Mouse (Mus musculus) kidney, embryonic 15.5 days (tissue): ENCODE measurements at regions not wholly inside any gene's neighbourhood (a gene's known extent, or its start where the extent isn't known, plus 50 kb on each side); places are given as distances from the start of the nearest gene placed in this dataset.

ENCODE experiments used
- ATAC-seq: fragments of 200-750 bp; cut with Nextera tagmentation; replicated peaks from 2 replicates; pipeline ENCODE4 v1.8.0; 2017; ENCODE audit warnings: moderate TSS enrichment; ENCODE audit not compliant: low FRiP score
- H3K27ac ChIP-seq: fragments of 300-500 bp; sonication (generic); 2 replicates; pipeline ENCODE4 v1.5.1; 2015; ENCODE audit warnings: mild to moderate bottlenecking, inconsistent platforms
- H3K27me3 ChIP-seq: fragments of 300-500 bp; sonication (generic); 2 replicates; pipeline ENCODE4 v1.6.1; 2015; ENCODE audit warnings: inconsistent platforms
- H3K36me3 ChIP-seq: fragments of 300-500 bp; sonication (generic); 2 replicates; pipeline ENCODE4 v1.6.1; 2015; ENCODE audit warnings: inconsistent platforms
- H3K4me1 ChIP-seq: fragments of 300-500 bp; sonication (generic); 2 replicates; pipeline ENCODE4 v1.6.1; 2015; ENCODE audit warnings: inconsistent platforms
- H3K4me2 ChIP-seq: fragments of 300-500 bp; sonication (generic); 2 replicates; pipeline ENCODE4 v1.6.1; 2015; ENCODE audit warnings: moderate library complexity, mild to moderate bottlenecking, inconsistent platforms
- H3K4me3 ChIP-seq: fragments of 300-500 bp; sonication (generic); replicated peaks from 2 replicates; pipeline ENCODE4 v1.5.1; 2015; ENCODE audit warnings: mild to moderate bottlenecking, inconsistent platforms
- H3K9ac ChIP-seq: fragments of 300-500 bp; sonication (generic); 2 replicates; pipeline ENCODE4 v1.6.1; 2015; ENCODE audit warnings: mild to moderate bottlenecking, inconsistent platforms
- H3K9me3 ChIP-seq: fragments of 300-500 bp; sonication (generic); replicated peaks from 2 replicates; pipeline ENCODE4 v1.6.1; 2016; ENCODE audit warnings: inconsistent platforms
- WGBS: fragments of 180-500 bp; shearing (Covaris S2); methylation state at CpG from one replicate; pipeline ENCODE4 v1.1.7; 2015; ENCODE audit warnings: mixed read lengths; 5-methylcytosine and 5-hydroxymethylcytosine counted together

- Histone ChIP-seq H3K9me3 (no peaks in the 10 kb centered on the region), H3K4me2 (no peak overlapping the region), H3K27ac (no peak overlapping the region), H3K9ac (no peak overlapping the region), H3K4me1 (peaks cover 20% of the 10 kb centered on the region), H3K27me3 (0 out of 2 replicates have a peak, but pooled peaks cover 2% of the 10 kb centered on the region), H3K36me3 (no peaks in the 10 kb centered on the region), H3K4me3 (no peak overlapping the region)
- no peak for ATAC-seq
- 81% methylated on average over 7 of the region's 7 CpGs for WGBS
These were observed 194.7 kb upstream of the Mvb12b start for GRCm38 (mm10) chr2:34082486-34082885.

- H3K9ac ChIP-seq, result no peak overlapping the region
- 54% methylated on average over 3 of the region's 3 CpGs for WGBS
- H3K4me3 ChIP-seq, result no peak overlapping the region
- H3K27ac ChIP-seq, result no peak overlapping the region
- H3K9me3 ChIP-seq, result no peaks in the 10 kb centered on the region
- peaks cover 20% of the 10 kb centered on the region for H3K4me1 ChIP-seq
- ATAC-seq, result no peak
- H3K36me3 ChIP-seq, result no peaks in the 10 kb centered on the region
- 0 out of 2 replicates have a peak, but pooled peaks cover 3% of the 10 kb centered on the region for H3K27me3 ChIP-seq
- no peak overlapping the region for H3K4me2 ChIP-seq
These were observed 192.4 kb upstream of the Mvb12b start for GRCm38 (mm10) chr2:34080176-34080575.

- ATAC-seq, result peak; percentile 69; the same call in 1 of the 2 replicates
These were observed 191.5 kb upstream of the Mvb12b start for GRCm38 (mm10) chr2:34079282-34079681.

GRCm38 (mm10) chr2:34078875-34079262 is 191.1 kb upstream of the Mvb12b start:
- peaks cover 20% of the 10 kb centered on the region for H3K4me1 ChIP-seq
- H3K4me2 ChIP-seq, result no peak overlapping the region
- no peaks in the 10 kb centered on the region for H3K36me3 ChIP-seq
- no peak overlapping the region for H3K27ac ChIP-seq
- no peak overlapping the region for H3K9ac ChIP-seq
- H3K9me3 ChIP-seq, result no peaks in the 10 kb centered on the region
- H3K27me3 ChIP-seq, result 0 out of 2 replicates have a peak, but pooled peaks cover 3% of the 10 kb centered on the region
- no peak overlapping the region for H3K4me3 ChIP-seq
- ATAC-seq, result no peak
- 73% methylated on average over 4 of the region's 4 CpGs for WGBS

More at GRCm38 (mm10) chr2:34079282-34079681, 191.5 kb upstream of the Mvb12b start:
- WGBS, result 53% methylated on average over 12 of the region's 12 CpGs
- Histone ChIP-seq H3K9ac (no peak overlapping the region), H3K9me3 (no peaks in the 10 kb centered on the region), H3K4me2 (no peak overlapping the region), H3K4me1 (peaks cover 20% of the 10 kb centered on the region), H3K27me3 (0 out of 2 replicates have a peak, but pooled peaks cover 3% of the 10 kb centered on the region), H3K4me3 (no peak overlapping the region), H3K36me3 (no peaks in the 10 kb centered on the region), H3K27ac (no peak overlapping the region)

- no peaks in the 10 kb centered on the region for H3K36me3 ChIP-seq
- no peak overlapping the region for H3K9ac ChIP-seq
- no peaks in the 10 kb centered on the region for H3K9me3 ChIP-seq
- H3K4me2 ChIP-seq, result no peak overlapping the region
- peaks cover 20% of the 10 kb centered on the region for H3K4me1 ChIP-seq
- 72% methylated on average over 3 of the region's 3 CpGs for WGBS
- no peak for ATAC-seq
- H3K27me3 ChIP-seq, result 0 out of 2 replicates have a peak, but pooled peaks cover 3% of the 10 kb centered on the region
- no peak overlapping the region for H3K27ac ChIP-seq
- H3K4me3 ChIP-seq, result no peak overlapping the region
These were observed 190.6 kb upstream of the Mvb12b start for GRCm38 (mm10) chr2:34078248-34078874.

GRCm38 (mm10) chr2:34076346-34076745 is 188.6 kb upstream of the Mvb12b start:
- Histone ChIP-seq H3K36me3 (no peaks in the 10 kb centered on the region), H3K27ac (no peak overlapping the region), H3K9ac (no peak overlapping the region), H3K9me3 (no peaks in the 10 kb centered on the region), H3K4me2 (no peak overlapping the region), H3K27me3 (0 out of 2 replicates have a peak, but pooled peaks cover 3% of the 10 kb centered on the region), H3K4me3 (no peak overlapping the region), H3K4me1 (peaks cover 20% of the 10 kb centered on the region)
- no peak for ATAC-seq
- 70% methylated on average over 4 of the region's 4 CpGs for WGBS

GRCm38 (mm10) chr2:34074066-34074465 is 186.3 kb upstream of the Mvb12b start:
- ATAC-seq, result no peak
- H3K9ac ChIP-seq, result no peak overlapping the region
- no peak overlapping the region for H3K4me3 ChIP-seq
- WGBS, result 71% methylated on average over 3 of the region's 3 CpGs
- H3K9me3 ChIP-seq, result no peaks in the 10 kb centered on the region
- H3K4me1 ChIP-seq, result peaks cover 10% of the 10 kb centered on the region
- 0 out of 2 replicates have a peak, but pooled peaks cover 3% of the 10 kb centered on the region for H3K27me3 ChIP-seq
- no peak overlapping the region for H3K27ac ChIP-seq
- no peaks in the 10 kb centered on the region for H3K36me3 ChIP-seq
- no peak overlapping the region for H3K4me2 ChIP-seq

GRCm38 (mm10) chr2:34065592-34065991 is 177.8 kb upstream of the Mvb12b start:
- Histone ChIP-seq H3K36me3 (no peaks in the 10 kb centered on the region), H3K4me3 (no peak overlapping the region), H3K4me2 (no peak overlapping the region), H3K27me3 (no peaks in the 10 kb centered on the region), H3K4me1 (no peaks in the 10 kb centered on the region), H3K27ac (no peak overlapping the region), H3K9me3 (no peaks in the 10 kb centered on the region), H3K9ac (no peak overlapping the region)
- WGBS, result 94% methylated on average over 13 of the region's 13 CpGs
- no peak for ATAC-seq

GRCm38 (mm10) chr2:34065090-34065489 is 177.3 kb upstream of the Mvb12b start:
- WGBS, result 43% methylated on average over 10 of the region's 10 CpGs
- H3K27ac ChIP-seq, result no peak overlapping the region
- H3K36me3 ChIP-seq, result no peaks in the 10 kb centered on the region
- no peak for ATAC-seq
- H3K4me2 ChIP-seq, result no peak overlapping the region
- H3K4me3 ChIP-seq, result no peak overlapping the region
- no peaks in the 10 kb centered on the region for H3K9me3 ChIP-seq
- no peaks in the 10 kb centered on the region for H3K4me1 ChIP-seq
- H3K9ac ChIP-seq, result no peak overlapping the region
- H3K27me3 ChIP-seq, result no peaks in the 10 kb centered on the region

- H3K27me3 ChIP-seq, result no peaks in the 10 kb centered on the region
- WGBS, result 79% methylated on average over 13 of the region's 13 CpGs
- no peak for ATAC-seq
These were observed 168.8 kb upstream of the Mvb12b start for GRCm38 (mm10) chr2:34056552-34056951.

GRCm38 (mm10) chr2:34043064-34043463 is 155.3 kb upstream of the Mvb12b start:
- WGBS, result 75% methylated on average over 5 of the region's 5 CpGs
- Histone ChIP-seq H3K27me3 (no peaks in the 10 kb centered on the region), H3K4me3 (no peak overlapping the region), H3K9me3 (no peaks in the 10 kb centered on the region), H3K4me1 (peaks cover 15% of the 10 kb centered on the region), H3K36me3 (no peaks in the 10 kb centered on the region), H3K27ac (peak overlapping the region; percentile 22; the same call in 1 of the 2 replicates), H3K9ac (no peak overlapping the region), H3K4me2 (no peak overlapping the region)
- no peak for ATAC-seq

More at GRCm38 (mm10) chr2:34056552-34056951, 168.8 kb upstream of the Mvb12b start:
- Histone ChIP-seq H3K4me2 (no peak overlapping the region), H3K36me3 (no peaks in the 10 kb centered on the region), H3K9me3 (no peaks in the 10 kb centered on the region), H3K4me3 (no peak overlapping the region), H3K9ac (no peak overlapping the region), H3K4me1 (no peaks in the 10 kb centered on the region), H3K27ac (no peak overlapping the region)

- 35% methylated on average over 7 of the region's 7 CpGs for WGBS
- no peak for ATAC-seq
- H3K4me1 ChIP-seq, result peaks cover 15% of the 10 kb centered on the region
- H3K27ac ChIP-seq, result peak overlapping the region; percentile 14; the same call in 1 of the 2 replicates
- no peaks in the 10 kb centered on the region for H3K27me3 ChIP-seq
- H3K36me3 ChIP-seq, result no peaks in the 10 kb centered on the region
- no peaks in the 10 kb centered on the region for H3K9me3 ChIP-seq
- H3K4me2 ChIP-seq, result no peak overlapping the region
- H3K4me3 ChIP-seq, result no peak overlapping the region
- H3K9ac ChIP-seq, result no peak overlapping the region
These were observed 154.6 kb upstream of the Mvb12b start for GRCm38 (mm10) chr2:34042336-34042735.

- no peak overlapping the region for H3K4me3 ChIP-seq
- no peaks in the 10 kb centered on the region for H3K36me3 ChIP-seq
- 47% methylated on average over 8 of the region's 8 CpGs for WGBS
- no peak overlapping the region for H3K9ac ChIP-seq
- H3K27me3 ChIP-seq, result no peaks in the 10 kb centered on the region
- H3K4me2 ChIP-seq, result no peak overlapping the region
- peaks cover 15% of the 10 kb centered on the region for H3K4me1 ChIP-seq
- ATAC-seq, result no peak
- H3K27ac ChIP-seq, result no peak overlapping the region
- no peaks in the 10 kb centered on the region for H3K9me3 ChIP-seq
These were observed 151.2 kb upstream of the Mvb12b start for GRCm38 (mm10) chr2:34038982-34039381.
